Mouse (Mus musculus) olfactory bulb, adult 2 months (tissue): ENCODE results near the gene Arrdc2.

Source experiments
- CTCF ChIP-seq: fragments of 200-500 bp; IDR thresholded peaks from 2 replicates; pipeline ENCODE4 v1.5.1; 2012; ENCODE audit warnings: low read depth, mild to moderate bottlenecking, low read length, moderate library complexity; ENCODE audit not compliant: insufficient read depth
- POLR2A ChIP-seq: fragments of 200-500 bp; IDR thresholded peaks from 2 replicates; pipeline ENCODE4 v1.6.1; 2012; ENCODE audit warnings: mild to moderate bottlenecking, low read depth, low read length, moderate library complexity; ENCODE audit not compliant: insufficient read depth

GRCm38 (mm10) chr8:70836666-70837065, 2.9 kb downstream of the Arrdc2 start:
- TF ChIP-seq CTCF (no peak), POLR2A (no peak)
